In genomic region chr6:116358056-116358455, GRCm38 (mm10) we compare ENCODE assay signal across 19 mouse cellular contexts. TPM values are rescaled to one million over a fixed set of nuclear protein-coding genes. Genes with fewer than 3 reads are reported as not detected.
DNase-seq lines count a peak whose midpoint lies in the region; TF ChIP-seq lines count a peak whose summit lies in the region.
"Had no signal": no experiment of that assay in that cellular context is flagged by ENCODE, and none has a peak within 500 bp of the region (broad histone marks: within the 10 kb centered on the region; RNA-seq: fewer than 3 reads in every experiment).

No protein-coding gene starts in this region.

- no peaks in the 10 kb centered on the region for H3K4me1 ChIP-seq in testis, adult 2 months (ENCODE audit: control insufficient read depth, insufficient read depth, low read length)
- H3K4me1 ChIP-seq: embryonic facial prominence, embryonic 12.5 days; forebrain, embryonic 12.5 days had no signal

- no peak overlapping the region for H3K4me3 ChIP-seq in testis, adult 2 months (ENCODE audit: control insufficient read depth, low read depth, low read length)
- H3K4me3 ChIP-seq: embryonic facial prominence, embryonic 12.5 days; erythroblast, embryonic 14.5 days; forebrain, embryonic 12.5 days; forebrain, embryonic 15.5 days; heart, adult 2 months; hindbrain, embryonic 12.5 days; hindbrain, embryonic 15.5 days had no signal

- peak; percentile 6 for DNase-seq in adrenal gland, postnatal 14 days
- DNase-seq in adrenal gland, postnatal 4 days (ENCODE audit: low spot score in 2 of 2) = no peak
- peak; percentile 71 for DNase-seq in heart, adult 11 months
- DNase-seq in heart, adult 9 months (ENCODE audit: low spot score in 2 of 2) = no peak
- DNase-seq in testis, postnatal 10 days (ENCODE audit: low spot score) = no peak
- DNase-seq in lung, postnatal 36 days = no peak
- DNase-seq: cerebellum, adult 11-12 months; cerebellum, adult 9-10 months; cerebellum, postnatal 14 days; gastrocnemius, postnatal 25 days; heart, adult 2 months; kidney, adult 2 months had no signal

- TF ChIP-seq POLR2A in testis, adult 2 months (IDR thresholded peaks at IDR 0.05; ENCODE audit: control insufficient read depth, low read depth, low read length) = no peak

- H3K27me3 ChIP-seq in testis, adult 2 months (ENCODE audit: control insufficient read depth, insufficient read depth, low read length) = no peaks in the 10 kb centered on the region
- H3K27me3 ChIP-seq: embryonic facial prominence, embryonic 12.5 days; forebrain, embryonic 12.5 days; forebrain, embryonic 15.5 days; hindbrain, embryonic 12.5 days; hindbrain, embryonic 15.5 days had no signal

- H3K27ac ChIP-seq in testis, adult 2 months (ENCODE audit: control insufficient read depth, insufficient read depth, low read depth, low read length) = 0 out of 2 replicates have a peak overlapping the region, but pooled peaks have one; percentile 13
- H3K27ac ChIP-seq: embryonic facial prominence, embryonic 12.5 days; forebrain, embryonic 12.5 days; forebrain, embryonic 15.5 days; heart, adult 2 months; hindbrain, embryonic 12.5 days; hindbrain, embryonic 15.5 days had no signal

- no peak for TF ChIP-seq CTCF in testis, adult 2 months (IDR thresholded peaks at IDR 0.05; ENCODE audit: control insufficient read depth, insufficient read depth, insufficient replicate concordance, low read depth, low read length)

- H3K36me3 ChIP-seq in testis, adult 2 months (ENCODE audit: control insufficient read depth, insufficient read depth, low read length) = no peaks in the 10 kb centered on the region
- H3K36me3 ChIP-seq: embryonic facial prominence, embryonic 12.5 days; forebrain, embryonic 12.5 days; forebrain, embryonic 15.5 days; hindbrain, embryonic 12.5 days; hindbrain, embryonic 15.5 days had no signal

RNA-seq across cellular contexts. Expression of gene March8, which starts 20.2 kb away (rescaled TPM):
- 53.9 and 58.5 TPM in 2 replicates for total RNA-seq in adrenal gland, postnatal 14 days (2021)
- total RNA-seq in adrenal gland, postnatal 4 days (2021) = 10 to 100 TPM; 80.1 to 98.6 TPM
- 19.2 and 20.0 TPM in 2 replicates for polyA plus RNA-seq in testis, adult 2 months (2012; rRNA removed)

Comparison
In these comparisons a context has a peak if more than half of its experiments do, and no peak if none do; other contexts are left out.
1. DNase-seq: peak in adrenal gland, postnatal 14 days (single experiment) and heart, adult 11 months (single experiment); none in adrenal gland, postnatal 4 days (0 of 2), heart, adult 9 months (0 of 2), testis, postnatal 10 days (single experiment) and lung, postnatal 36 days (single experiment).